In genomic region chr17:40872626-40873025, GRCm38 (mm10) we compare ENCODE assay signal across 41 mouse cellular contexts. TPM values are rescaled to one million over a fixed set of nuclear protein-coding genes. Genes with fewer than 3 reads are reported as not detected.
"Had no signal": no experiment of that assay in that cellular context is flagged by ENCODE, and none has a peak within 500 bp of the region (broad histone marks: within the 10 kb centered on the region; RNA-seq: fewer than 3 reads in every experiment).

No protein-coding gene starts in this region.

- H3K4me2 ChIP-seq: heart, embryonic 11.5 days; heart, embryonic 13.5 days; heart, embryonic 15.5 days; hindbrain, embryonic 12.5 days; hindbrain, embryonic 14.5 days; kidney, embryonic 15.5 days; limb, embryonic 12.5 days; liver, embryonic 11.5 days; liver, embryonic 13.5 days had no signal

- ATAC-seq: hindbrain, embryonic 16.5 days had no signal

- DNase-seq: gastrocnemius, postnatal 14 days; gastrocnemius, postnatal 36 days; heart, adult 11 months; heart, adult 2 months; heart, postnatal 14 days; heart, postnatal 36 days; kidney, adult 11 months; kidney, adult 2 months; kidney, adult 9 months; kidney, postnatal 14 days; kidney, postnatal 36 days; layer of hippocampus, adult 9-11 months; layer of hippocampus, postnatal 36 days; liver; liver, embryonic 13.5 days had no signal

- H3K9me3 ChIP-seq: heart, embryonic 13.5 days; heart, embryonic 15.5 days; hindbrain, embryonic 12.5 days; kidney, embryonic 15.5 days; limb, embryonic 10.5 days; limb, embryonic 12.5 days; liver, embryonic 13.5 days had no signal

- H3K4me1 ChIP-seq: hindbrain, embryonic 12.5 days; limb, embryonic 10.5 days; limb, embryonic 12.5 days had no signal

- H3K27ac ChIP-seq: heart, adult 2 months; heart, embryonic 13.5 days; heart, embryonic 15.5 days; hindbrain, embryonic 12.5 days; hindbrain, embryonic 14.5 days; kidney, embryonic 15.5 days; kidney, postnatal 0 days; limb, embryonic 10.5 days; limb, embryonic 12.5 days; liver, embryonic 13.5 days had no signal

- H3K9ac ChIP-seq: heart, embryonic 13.5 days; heart, embryonic 15.5 days; hindbrain, embryonic 12.5 days; hindbrain, embryonic 14.5 days; kidney, embryonic 15.5 days; limb, embryonic 12.5 days; liver, embryonic 13.5 days had no signal

- H3K27me3 ChIP-seq: heart, embryonic 13.5 days; heart, embryonic 15.5 days; hindbrain, embryonic 12.5 days; kidney, embryonic 15.5 days; limb, embryonic 12.5 days; liver, embryonic 13.5 days had no signal

- H3K4me3 ChIP-seq: heart, adult 2 months; heart, embryonic 13.5 days; heart, embryonic 15.5 days; hindbrain, embryonic 12.5 days; kidney, embryonic 15.5 days; limb, embryonic 10.5 days; limb, embryonic 12.5 days; liver, embryonic 13.5 days had no signal

- H3K36me3 ChIP-seq: heart, embryonic 15.5 days; hindbrain, embryonic 12.5 days; kidney, embryonic 15.5 days; limb, embryonic 10.5 days; limb, embryonic 12.5 days; liver, embryonic 13.5 days had no signal

RNA-seq across cellular contexts. Expression of gene 9130008F23Rik, which starts 7.7 kb away (rescaled TPM):
- total RNA-seq: layer of hippocampus, adult 18-20 months; left cerebral cortex, adult 18-20 months; left cerebral cortex, postnatal 36 days had no signal

RNA-seq across cellular contexts. Expression of gene Glyatl3, which starts 41.5 kb away (rescaled TPM):
- total RNA-seq: gastrocnemius, adult 18-20 months; gastrocnemius, adult 8-10 months; gastrocnemius, postnatal 14 days; gastrocnemius, postnatal 36 days; heart, adult 2 months; heart, postnatal 14 days; heart, postnatal 36 days; hematopoietic stem cell, adult 5-6 weeks; layer of hippocampus, adult 18-20 months; layer of hippocampus, adult 8-10 months; layer of hippocampus, postnatal 14 days; layer of hippocampus, postnatal 36 days; left cerebral cortex, adult 18-20 months; left cerebral cortex, adult 8-10 months; left cerebral cortex, postnatal 14 days; left cerebral cortex, postnatal 36 days had no signal
- polyA plus RNA-seq: gonadal fat pad, adult 2 months; heart, adult 2 months; heart, embryonic 11.5 days; heart, embryonic 13.5 days; heart, embryonic 15.5 days; heart, postnatal 0 days; hindbrain, embryonic 12.5 days; hindbrain, embryonic 14.5 days; hindbrain, embryonic 16.5 days; intestine, embryonic 14.5 days; intestine, embryonic 16.5 days; kidney, adult 2 months; kidney, embryonic 15.5 days; kidney, postnatal 0 days; large intestine, adult 2 months; limb, embryonic 10.5 days; limb, embryonic 12.5 days; liver, embryonic 11.5 days; liver, embryonic 13.5 days had no signal
